20 mouse cellular contexts compared by ENCODE assay signal in genomic region chr1:133138401-133138800, GRCm38 (mm10). TPM values are rescaled to one million over a fixed set of nuclear protein-coding genes. Genes with fewer than 3 reads are reported as not detected.
DNase-seq lines count a peak whose midpoint lies in the region; ATAC-seq and TF ChIP-seq lines count a peak whose summit lies in the region.
"Had no signal": no experiment of that assay in that cellular context is flagged by ENCODE, and none has a peak within 500 bp of the region (broad histone marks: within the 10 kb centered on the region; RNA-seq: fewer than 3 reads in every experiment).

No protein-coding gene starts in this region.

- 0 out of 2 replicates have a peak overlapping the region, but pooled peaks have one; percentile 34 for H3K27ac ChIP-seq in liver, postnatal 0 days (ENCODE audit: low read depth)
- H3K27ac ChIP-seq in liver, embryonic 12.5 days, result no peak overlapping the region
- no peak overlapping the region for H3K27ac ChIP-seq in midbrain, embryonic 11.5 days (ENCODE audit: low read depth, low read length)
- H3K27ac ChIP-seq in midbrain, embryonic 15.5 days, result no peak overlapping the region
- H3K27ac ChIP-seq: embryonic facial prominence, embryonic 10.5 days; embryonic facial prominence, embryonic 12.5 days; forebrain, embryonic 13.5 days; forebrain, embryonic 15.5 days had no signal

- H3K4me2 ChIP-seq in liver, postnatal 0 days (ENCODE audit: low read depth, low read length), result no peak overlapping the region
- no peak overlapping the region for H3K4me2 ChIP-seq in liver, embryonic 12.5 days
- no peak overlapping the region for H3K4me2 ChIP-seq in midbrain, embryonic 11.5 days
- H3K4me2 ChIP-seq in midbrain, embryonic 15.5 days, result no peak overlapping the region
- H3K4me2 ChIP-seq: embryonic facial prominence, embryonic 12.5 days; forebrain, embryonic 13.5 days; forebrain, embryonic 15.5 days had no signal

- H3K27me3 ChIP-seq in liver, postnatal 0 days (ENCODE audit: insufficient read depth, low read length), result no peaks in the 10 kb centered on the region
- no peaks in the 10 kb centered on the region for H3K27me3 ChIP-seq in liver, embryonic 12.5 days (replicated peaks)
- H3K27me3 ChIP-seq in midbrain, embryonic 11.5 days (ENCODE audit: control insufficient read depth, insufficient read depth, low read length), result no peaks in the 10 kb centered on the region
- no peaks in the 10 kb centered on the region for H3K27me3 ChIP-seq in midbrain, embryonic 15.5 days (replicated peaks)
- H3K27me3 ChIP-seq: embryonic facial prominence, embryonic 12.5 days; forebrain, embryonic 13.5 days; forebrain, embryonic 15.5 days; Patski had no signal

- H3K9me3 ChIP-seq in liver, postnatal 0 days (ENCODE audit: low read length), result no peaks in the 10 kb centered on the region
- H3K9me3 ChIP-seq in liver, embryonic 12.5 days (replicated peaks), result no peaks in the 10 kb centered on the region
- H3K9me3 ChIP-seq in midbrain, embryonic 11.5 days (ENCODE audit: control insufficient read depth, low read length), result no peaks in the 10 kb centered on the region
- no peaks in the 10 kb centered on the region for H3K9me3 ChIP-seq in midbrain, embryonic 15.5 days
- H3K9me3 ChIP-seq: embryonic facial prominence, embryonic 10.5 days; embryonic facial prominence, embryonic 12.5 days; forebrain, embryonic 13.5 days; forebrain, embryonic 15.5 days had no signal

- no peak for TF ChIP-seq EP300 in liver, postnatal 0 days (IDR thresholded peaks at IDR 0.05; ENCODE audit: low read depth)

- 77% methylated on average over 1 of the region's 1 CpGs for WGBS in liver, postnatal 0 days (ENCODE audit: insufficient replicate concordance)
- 91% methylated on average over 1 of the region's 1 CpGs for WGBS in liver, embryonic 12.5 days (ENCODE audit: insufficient replicate concordance)
- 96% methylated on average over 1 of the region's 1 CpGs for WGBS in midbrain, embryonic 11.5 days
- 100% methylated on average over 1 of the region's 1 CpGs for WGBS in midbrain, embryonic 15.5 days

- H3K4me1 ChIP-seq in liver, postnatal 0 days (ENCODE audit: insufficient read depth), result peaks cover 17% of the 10 kb centered on the region
- H3K4me1 ChIP-seq in liver, embryonic 12.5 days, result peaks cover 34% of the 10 kb centered on the region
- peaks cover 16% of the 10 kb centered on the region for H3K4me1 ChIP-seq in midbrain, embryonic 11.5 days (ENCODE audit: control insufficient read depth, insufficient read depth, low read length)
- peaks cover 34% of the 10 kb centered on the region for H3K4me1 ChIP-seq in midbrain, embryonic 15.5 days

- peaks cover 73% of the 10 kb centered on the region for H3K36me3 ChIP-seq in liver, postnatal 0 days (replicated peaks; ENCODE audit: insufficient read depth, low read length)
- H3K36me3 ChIP-seq in liver, embryonic 12.5 days, result peaks cover 95% of the 10 kb centered on the region
- peaks cover 27% of the 10 kb centered on the region for H3K36me3 ChIP-seq in midbrain, embryonic 11.5 days (ENCODE audit: control insufficient read depth, insufficient read depth, low read length)
- peaks cover 32% of the 10 kb centered on the region; the same call in 1 of the 2 replicates for H3K36me3 ChIP-seq in midbrain, embryonic 15.5 days (replicated peaks)

- ATAC-seq in liver, postnatal 0 days, result no peak
- ATAC-seq in liver, embryonic 12.5 days, result no peak
- ATAC-seq in midbrain, embryonic 11.5 days (ENCODE audit: low FRiP score), result no peak
- no peak for ATAC-seq in midbrain, embryonic 15.5 days (replicated peaks)
- ATAC-seq: activated CD4-positive, CD25-positive, alpha-beta regulatory T cell, adult 4 months; forebrain, embryonic 13.5 days; forebrain, embryonic 15.5 days; forebrain, postnatal 0 days; Patski had no signal

- no peak overlapping the region for H3K4me3 ChIP-seq in liver, postnatal 0 days (ENCODE audit: low read depth, low read length)
- H3K4me3 ChIP-seq in liver, embryonic 12.5 days, result no peak overlapping the region
- H3K4me3 ChIP-seq in midbrain, embryonic 11.5 days (ENCODE audit: low read depth, low read length), result no peak overlapping the region
- H3K4me3 ChIP-seq in midbrain, embryonic 15.5 days, result no peak overlapping the region
- H3K4me3 ChIP-seq: embryonic facial prominence, embryonic 10.5 days; embryonic facial prominence, embryonic 12.5 days; forebrain, embryonic 13.5 days; forebrain, embryonic 15.5 days had no signal

- no peak for DNase-seq in liver, postnatal 0 days
- peak; percentile 75 for DNase-seq in midbrain, embryonic 11.5 days (ENCODE audit: low spot score, missing footprints)
- no peak for DNase-seq in lung, adult 18-20 months
- DNase-seq: adrenal gland, adult 8-10 months; adrenal gland, postnatal 14 days; adrenal gland, postnatal 36 days; cerebellum, adult 11-12 months; cerebellum, adult 2 months; cerebellum, adult 9-10 months; cerebellum, postnatal 10 days; cerebellum, postnatal 25 days; forebrain, postnatal 0 days had no signal

- H3K9ac ChIP-seq in liver, postnatal 0 days (replicated peaks), result peak overlapping the region; percentile 16; the same call in 1 of the 2 replicates
- H3K9ac ChIP-seq in liver, embryonic 12.5 days, result no peak overlapping the region
- H3K9ac ChIP-seq in midbrain, embryonic 11.5 days (ENCODE audit: low read length), result no peak overlapping the region
- no peak overlapping the region for H3K9ac ChIP-seq in midbrain, embryonic 15.5 days
- H3K9ac ChIP-seq: embryonic facial prominence, embryonic 12.5 days; forebrain, embryonic 13.5 days; forebrain, embryonic 15.5 days; forebrain, postnatal 0 days had no signal

- TF ChIP-seq CTCF in liver, postnatal 0 days (IDR thresholded peaks at IDR 0.05; ENCODE audit: low read depth), result no peak

RNA-seq across cellular contexts. Expression of gene Ppp1r15b, which starts 7.5 kb away (rescaled TPM):
- polyA plus RNA-seq in liver, postnatal 0 days (2015; fragmentation: Nextera tagmentation; extraction: Ambion mirVana), result 24.3 and 27.0 TPM in 2 replicates
- 60.8 and 63.8 TPM in 2 replicates for polyA plus RNA-seq in liver, embryonic 12.5 days (2016; fragmentation: Nextera tagmentation; extraction: Ambion mirVana)
- polyA plus RNA-seq in midbrain, embryonic 11.5 days (2014; fragmentation: Nextera tagmentation; extraction: Ambion mirVana), result 49.5 and 53.0 TPM in 2 replicates
- polyA plus RNA-seq in midbrain, embryonic 15.5 days (2015; fragmentation: Nextera tagmentation; extraction: Ambion mirVana), result 29.2 and 30.1 TPM in 2 replicates

RNA-seq across cellular contexts. Expression of gene Plekha6, which starts 25.6 kb away (rescaled TPM):
- 3.8 and 4.0 TPM in 2 replicates for polyA plus RNA-seq in liver, postnatal 0 days (2015; fragmentation: Nextera tagmentation; extraction: Ambion mirVana)
- 2.1 and 2.2 TPM in 2 replicates for polyA plus RNA-seq in liver, embryonic 12.5 days (2016; fragmentation: Nextera tagmentation; extraction: Ambion mirVana)
- 15.7 and 17.0 TPM in 2 replicates for polyA plus RNA-seq in midbrain, embryonic 11.5 days (2014; fragmentation: Nextera tagmentation; extraction: Ambion mirVana)
- polyA plus RNA-seq in midbrain, embryonic 15.5 days (2015; fragmentation: Nextera tagmentation; extraction: Ambion mirVana), result 21.4 and 23.4 TPM in 2 replicates
